Mouse (Mus musculus) heart, embryonic 12.5 days (tissue): ENCODE data around the gene Nat8. TPM values are rescaled to one million over a fixed set of nuclear protein-coding genes. Genes with fewer than 3 reads are reported as not detected.
"Not testable (repeated sequence)": the region's sequence is repeated elsewhere in the genome, so short reads cannot be mapped to it uniquely, and the experiment has no call there.

Source experiments
- ATAC-seq: fragments of 200-750 bp; cut with Nextera tagmentation; 2 replicates; pipeline ENCODE4 v1.8.0; 2017; ENCODE audit warnings: moderate TSS enrichment, moderate library complexity; ENCODE audit not compliant: insufficient number of reproducible peaks, low FRiP score
- H3K27ac ChIP-seq: fragments of 300-500 bp; sonication (generic); 2 replicates; pipeline ENCODE4 v1.5.1; 2016; ENCODE audit warnings: mild to moderate bottlenecking, moderate library complexity; ENCODE audit not compliant: poor library complexity, severe bottlenecking
- H3K27me3 ChIP-seq: fragments of 300-500 bp; sonication (generic); replicated peaks from 2 replicates; pipeline ENCODE4 v1.6.1; 2016; ENCODE audit warnings: mild to moderate bottlenecking, moderate library complexity
- H3K36me3 ChIP-seq: fragments of 300-500 bp; sonication (generic); 2 replicates; pipeline ENCODE4 v1.6.1; 2016; ENCODE audit warnings: mild to moderate bottlenecking, moderate library complexity
- H3K4me1 ChIP-seq: fragments of 300-500 bp; sonication (generic); replicated peaks from 2 replicates; pipeline ENCODE4 v1.6.1; 2016; ENCODE audit warnings: mild to moderate bottlenecking
- H3K4me2 ChIP-seq: fragments of 300-500 bp; sonication (generic); 2 replicates; pipeline ENCODE4 v1.6.1; 2016; ENCODE audit warnings: mild to moderate bottlenecking, moderate library complexity
- H3K4me3 ChIP-seq: fragments of 300-500 bp; sonication (generic); 2 replicates; pipeline ENCODE4 v1.5.1; 2016; ENCODE audit warnings: mild to moderate bottlenecking
- H3K9ac ChIP-seq: fragments of 300-500 bp; sonication (generic); 2 replicates; pipeline ENCODE4 v1.6.1; 2016; ENCODE audit warnings: mild to moderate bottlenecking, moderate library complexity
- H3K9me3 ChIP-seq: fragments of 300-500 bp; sonication (generic); replicated peaks from 2 replicates; pipeline ENCODE4 v1.6.1; 2016; ENCODE audit warnings: mild to moderate bottlenecking, moderate library complexity
- WGBS: fragments of 180-500 bp; shearing (Covaris S2); methylation state at CpG from one replicate; pipeline ENCODE4 v1.1.7; 2016; 5-methylcytosine and 5-hydroxymethylcytosine counted together
- polyA plus RNA-seq: library from polyadenylated mRNA; unstranded; fragments of >200 nt; fragmentation: Nextera tagmentation; extraction: Ambion mirVana; gene quantifications from 2 replicates; pipeline ENCODE4 v1.2.1, GENCODE M21; 2016

The Nat8 gene
- polyA plus RNA-seq, 1 experiment from 2014 or later: not detected

- not testable (repeated sequence) for H3K9ac ChIP-seq, H3K4me3 ChIP-seq, H3K4me1 ChIP-seq, H3K9me3 ChIP-seq, H3K27ac ChIP-seq, ATAC-seq, H3K36me3 ChIP-seq, H3K4me2 ChIP-seq, H3K27me3 ChIP-seq
- 57% methylated on average over 1 of the region's 2 CpGs for WGBS
Observed at GRCm38 (mm10) chr6:85835104-85835503, 3.2 kb upstream of the Nat8 start.

DNA sequence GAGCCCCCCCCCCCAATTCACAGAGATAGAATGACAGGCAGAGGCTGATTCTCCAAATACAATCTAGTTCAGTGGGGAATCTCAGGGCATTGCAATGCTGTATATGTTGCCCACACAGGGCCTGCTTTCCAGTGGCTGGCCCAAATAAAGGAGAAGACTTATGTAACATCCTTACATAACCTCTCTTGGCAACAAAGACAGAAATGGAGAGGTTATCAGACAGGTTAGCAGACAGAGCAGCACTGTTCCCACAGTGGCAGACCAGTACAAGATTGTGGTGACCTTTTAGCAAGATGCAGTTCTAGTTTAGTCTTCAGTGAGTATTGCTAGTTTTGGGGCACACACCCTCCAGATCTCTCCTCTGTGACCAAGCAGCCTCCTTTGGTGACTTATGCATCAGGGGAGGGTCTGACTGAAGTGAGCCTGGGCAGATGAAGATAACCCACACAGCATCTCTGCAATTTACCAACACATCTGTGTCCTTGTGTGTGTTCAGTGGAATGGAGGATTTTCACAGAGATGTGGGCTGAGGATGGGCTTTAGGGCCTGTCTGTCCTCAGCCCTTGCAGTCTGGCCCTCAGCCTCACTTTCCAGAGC is 2.7 kb upstream of the Nat8 start:
- H3K9ac ChIP-seq, H3K36me3 ChIP-seq, H3K4me2 ChIP-seq, H3K9me3 ChIP-seq, H3K27ac ChIP-seq, H3K4me3 ChIP-seq, ATAC-seq, H3K27me3 ChIP-seq, H3K4me1 ChIP-seq: not testable (repeated sequence)

DNA sequence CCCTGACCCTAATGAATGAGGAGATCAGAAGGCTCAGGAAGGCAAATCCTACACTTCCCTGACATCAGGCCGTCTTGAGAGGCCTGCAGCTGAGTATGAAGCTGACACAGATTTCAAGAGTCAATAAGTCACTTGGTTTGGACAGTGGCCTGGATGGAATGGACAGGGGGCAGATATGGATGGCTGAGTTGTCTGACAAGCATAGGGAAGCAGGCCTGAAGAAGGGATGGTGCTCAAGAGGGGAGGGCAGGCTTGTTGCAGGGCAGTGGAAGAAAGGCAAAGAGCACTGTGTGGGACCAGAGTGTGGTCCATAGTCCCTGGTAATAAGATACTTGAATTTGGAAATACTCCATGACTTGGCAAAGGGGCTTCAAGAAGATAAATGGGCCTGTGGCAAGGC is 2.4 kb downstream of the Nat8 start:
- ATAC-seq: no peak
- WGBS: 51% methylated on average over 1 of the region's 1 CpGs

DNA sequence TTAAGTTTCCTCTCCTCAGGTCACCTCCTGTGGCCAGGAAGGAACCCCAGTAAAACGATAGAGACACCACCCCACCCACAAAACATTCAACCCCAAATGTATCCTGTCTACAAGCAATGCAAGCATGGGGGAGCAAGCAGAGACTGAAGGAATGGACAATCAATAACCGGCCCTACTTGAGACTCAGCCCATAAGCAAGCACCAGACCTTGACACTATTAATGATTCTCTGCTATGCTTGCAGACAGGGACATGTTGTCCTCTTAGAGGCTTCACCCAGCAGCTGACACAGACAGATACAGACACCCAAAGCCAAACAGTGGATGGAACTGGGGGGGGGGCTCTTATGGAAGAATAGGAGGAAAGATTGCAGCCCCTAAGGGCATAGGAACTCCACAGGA is 6.0 kb downstream of the Nat8 start:
- WGBS: 85% methylated on average over 2 of the region's 2 CpGs
- Histone ChIP-seq H3K4me1 (no peaks in the 10 kb centered on the region), H3K36me3 (no peaks in the 10 kb centered on the region)

More for the DNA sequence above, 2.4 kb downstream of the Nat8 start:
- H3K9ac ChIP-seq: no peak overlapping the region
- no peaks in the 10 kb centered on the region for H3K36me3 ChIP-seq
- H3K4me2 ChIP-seq: no peak overlapping the region
- H3K27ac ChIP-seq: no peak overlapping the region
- no peaks in the 10 kb centered on the region; the same call in 1 of the 2 replicates for H3K9me3 ChIP-seq
- no peak overlapping the region for H3K4me3 ChIP-seq
- no peaks in the 10 kb centered on the region for H3K27me3 ChIP-seq
- H3K4me1 ChIP-seq: no peaks in the 10 kb centered on the region

DNA sequence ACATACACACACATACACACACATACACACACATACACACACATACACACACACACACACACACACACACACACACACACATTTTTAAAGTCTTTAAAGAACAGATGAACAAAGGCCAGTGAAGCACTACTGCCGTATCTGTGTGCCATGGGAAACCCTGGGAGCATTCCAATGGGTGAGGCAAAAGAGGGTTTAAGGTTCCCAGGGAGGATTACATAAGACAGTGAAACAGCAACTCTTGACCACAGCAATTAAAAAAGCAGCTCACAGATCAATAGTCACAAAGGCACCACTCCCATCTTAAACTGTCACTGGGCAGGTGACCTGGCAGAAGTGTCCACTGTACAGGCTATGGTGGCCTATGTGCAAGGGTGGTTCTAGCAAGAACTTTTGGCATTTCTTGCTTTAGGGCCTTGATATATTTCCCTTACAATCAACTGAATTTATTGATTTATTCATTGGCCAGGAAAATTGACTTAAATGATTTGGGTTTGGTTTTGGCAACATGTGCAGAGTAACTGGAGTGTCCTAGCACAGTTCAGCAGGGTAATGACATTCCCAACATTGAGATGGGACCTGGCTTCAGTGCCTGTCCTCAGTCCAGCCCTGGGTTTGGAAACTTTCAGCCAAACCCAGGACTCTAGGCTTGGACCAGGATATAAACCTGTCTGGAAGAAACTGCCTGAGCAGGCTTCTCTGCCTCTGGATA is 8.3 kb downstream of the Nat8 start:
- Histone ChIP-seq H3K4me2 (no peak overlapping the region), H3K4me1 (no peaks in the 10 kb centered on the region), H3K9me3 (peaks cover 2% of the 10 kb centered on the region; the same call in 1 of the 2 replicates), H3K36me3 (no peaks in the 10 kb centered on the region), H3K4me3 (no peak overlapping the region), H3K27ac (no peak overlapping the region), H3K9ac (no peak overlapping the region), H3K27me3 (no peaks in the 10 kb centered on the region)
- ATAC-seq: no peak
- WGBS: 96% methylated on average over 1 of the region's 1 CpGs

More for the DNA sequence above, 6.0 kb downstream of the Nat8 start:
- H3K9ac ChIP-seq: no peak overlapping the region
- ATAC-seq: no peak
- H3K9me3 ChIP-seq: peaks cover 2% of the 10 kb centered on the region; the same call in 1 of the 2 replicates
- no peak overlapping the region for H3K27ac ChIP-seq
- no peaks in the 10 kb centered on the region for H3K27me3 ChIP-seq
- no peak overlapping the region for H3K4me2 ChIP-seq
- no peak overlapping the region for H3K4me3 ChIP-seq

- no peaks in the 10 kb centered on the region for H3K27me3 ChIP-seq
- no peak overlapping the region for H3K27ac ChIP-seq
- no peak overlapping the region for H3K4me3 ChIP-seq
- no peak overlapping the region for H3K9ac ChIP-seq
- ATAC-seq: no peak
- no peaks in the 10 kb centered on the region for H3K36me3 ChIP-seq
- H3K9me3 ChIP-seq: peaks cover 2% of the 10 kb centered on the region; the same call in 1 of the 2 replicates
- H3K4me2 ChIP-seq: no peak overlapping the region
- 83% methylated on average over 4 of the region's 4 CpGs for WGBS
- no peaks in the 10 kb centered on the region for H3K4me1 ChIP-seq
Observed at GRCm38 (mm10) chr6:85822286-85822685, 9.6 kb downstream of the Nat8 start.

DNA sequence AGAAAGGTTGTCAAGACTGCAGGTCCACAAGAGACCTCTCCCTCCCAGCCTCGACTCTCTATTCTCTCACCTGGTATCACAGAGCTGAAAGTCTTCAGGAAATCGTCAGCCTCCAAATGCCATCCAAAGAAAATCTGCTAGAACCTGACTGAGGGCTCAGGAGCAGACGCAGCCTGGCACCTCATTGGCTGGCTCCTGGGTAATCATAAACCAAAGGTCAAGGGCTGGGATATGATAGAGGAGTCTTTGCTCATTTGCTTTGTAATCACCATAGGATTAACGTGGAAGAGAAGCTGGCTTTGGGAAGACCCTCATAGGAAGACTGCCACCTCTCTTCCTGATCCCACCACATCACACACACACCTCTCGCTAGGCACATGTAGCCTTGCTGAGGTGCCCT is 11.0 kb downstream of the Nat8 start, which contains the start of the genes Nat8f6 and Nat8f5:
Gene Nat8f6 (minus strand): TSS at position 118 of the 400 bp plus-strand sequence.
Gene Nat8f5 (minus strand): TSS at position 136 of the 400 bp plus-strand sequence.
- Histone ChIP-seq H3K9me3 (peaks cover 2% of the 10 kb centered on the region; the same call in 1 of the 2 replicates), H3K4me2 (no peak within 1 kb of the TSS), H3K4me1 (no peaks in the 10 kb centered on the region), H3K27me3 (no peaks in the 10 kb centered on the region), H3K36me3 (no peaks in the 10 kb centered on the region), H3K9ac (no peak within 1 kb of the TSS), H3K27ac (no peak within 1 kb of the TSS), H3K4me3 (no peak within 1 kb of the TSS)
- WGBS: 78% methylated on average over 5 of the region's 5 CpGs
- ATAC-seq: no peak

GRCm38 (mm10) chr6:85818338-85818737 is 13.5 kb downstream of the Nat8 start:
- Histone ChIP-seq H3K36me3 (no peaks in the 10 kb centered on the region), H3K27me3 (no peaks in the 10 kb centered on the region), H3K4me1 (no peaks in the 10 kb centered on the region), H3K4me2 (no peak overlapping the region), H3K9ac (no peak overlapping the region), H3K4me3 (no peak overlapping the region), H3K27ac (no peak overlapping the region), H3K9me3 (0 out of 2 replicates have a peak, but pooled peaks cover 2% of the 10 kb centered on the region)
- no peak for ATAC-seq
- WGBS: 52% methylated on average over 1 of the region's 1 CpGs

DNA sequence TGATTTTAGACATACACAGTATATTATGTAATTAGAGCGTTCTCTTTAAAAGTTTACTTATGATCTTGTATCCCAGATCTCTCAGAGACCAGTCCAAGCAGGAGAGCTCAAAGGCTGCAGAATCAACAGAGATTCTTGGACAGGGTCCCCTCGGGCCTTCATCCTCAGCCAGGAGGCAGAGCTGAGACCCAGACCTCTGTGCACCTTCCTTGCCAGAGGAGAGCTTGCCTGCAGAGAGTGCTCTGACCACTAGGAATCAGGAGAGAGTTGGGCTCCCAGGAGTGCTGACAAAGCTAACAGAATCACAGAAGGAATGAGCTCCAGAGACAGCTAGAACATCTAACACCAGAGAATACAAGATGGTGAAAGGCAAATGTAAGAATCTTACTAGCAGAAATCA is 18.5 kb downstream of the Nat8 start:
- no peaks in the 10 kb centered on the region for H3K27me3 ChIP-seq
- no peak overlapping the region for H3K27ac ChIP-seq
- no peaks in the 10 kb centered on the region for H3K4me1 ChIP-seq
- H3K9ac ChIP-seq: no peak overlapping the region
- H3K36me3 ChIP-seq: no peaks in the 10 kb centered on the region
- H3K9me3 ChIP-seq: no peaks in the 10 kb centered on the region
- H3K4me3 ChIP-seq: no peak overlapping the region
- no peak for ATAC-seq
- no peak overlapping the region for H3K4me2 ChIP-seq
- 81% methylated on average over 2 of the region's 2 CpGs for WGBS

DNA sequence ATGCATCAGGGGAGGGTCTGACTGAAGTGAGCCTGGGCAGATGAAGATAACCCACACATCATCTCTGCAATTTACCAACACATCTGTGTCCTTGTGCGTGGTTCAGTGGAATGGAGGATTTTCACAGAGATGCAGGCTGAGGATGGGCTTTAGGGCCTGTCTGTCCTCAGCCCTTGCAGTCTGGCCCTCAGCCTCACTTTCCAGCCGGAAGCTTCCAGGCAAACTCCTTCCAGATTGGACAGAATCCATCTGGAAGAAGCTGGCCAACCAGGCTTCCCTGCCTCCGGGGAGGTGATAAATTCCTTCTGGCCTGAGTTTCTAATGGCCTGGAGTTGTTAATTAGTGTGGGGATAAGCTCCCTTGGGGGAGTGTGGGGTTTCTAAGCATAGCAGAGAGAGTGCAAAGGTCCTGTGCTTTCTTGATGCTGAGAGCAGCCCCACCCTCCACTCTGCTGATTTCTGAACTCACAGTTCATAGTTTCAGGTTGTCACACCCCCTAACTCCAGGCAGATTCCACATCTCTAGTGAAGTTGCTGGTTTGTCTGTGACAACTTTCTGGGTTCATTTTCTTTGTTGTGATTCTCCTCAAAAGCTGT is 20.8 kb downstream of the Nat8 start:
- WGBS: 62% methylated on average over 3 of the region's 3 CpGs
- not testable (repeated sequence) for H3K36me3 ChIP-seq, H3K4me1 ChIP-seq, H3K9me3 ChIP-seq, H3K9ac ChIP-seq, ATAC-seq, H3K4me3 ChIP-seq, H3K27ac ChIP-seq, H3K27me3 ChIP-seq, H3K4me2 ChIP-seq

GRCm38 (mm10) chr6:85810514-85810913 is 21.4 kb downstream of the Nat8 start:
- H3K27me3 ChIP-seq: not testable (repeated sequence)
- WGBS: 81% methylated on average over 3 of the region's 3 CpGs

More at GRCm38 (mm10) chr6:85810514-85810913, 21.4 kb downstream of the Nat8 start:
- not testable (repeated sequence) for H3K4me1 ChIP-seq, H3K27ac ChIP-seq, H3K4me3 ChIP-seq, H3K9ac ChIP-seq, H3K9me3 ChIP-seq, ATAC-seq, H3K36me3 ChIP-seq, H3K4me2 ChIP-seq
